Mouse (Mus musculus) liver, embryonic 16.5 days (tissue): ENCODE measurements around the gene Gm8281. TPM values are rescaled to one million over a fixed set of nuclear protein-coding genes. Genes with fewer than 3 reads are reported as not detected.
"Not testable (repeated sequence)": the region's sequence is repeated elsewhere in the genome, so short reads cannot be mapped to it uniquely, and the experiment has no call there.

Experiments used
- ATAC-seq: fragments of 200-750 bp; cut with Nextera tagmentation; 2 replicates; pipeline ENCODE4 v1.8.0; 2017; ENCODE audit warnings: low read depth, mild to moderate bottlenecking, moderate number of reproducible peaks, moderate library complexity
- H3K27ac ChIP-seq: fragments of 300-500 bp; sonication (generic); 2 replicates; pipeline ENCODE4 v1.5.1; 2014; ENCODE audit warnings: mild to moderate bottlenecking, low read length
- H3K27me3 ChIP-seq: fragments of 300-500 bp; sonication (generic); 2 replicates; pipeline ENCODE4 v1.6.1; 2014; ENCODE audit warnings: low read depth, low read length, mixed read lengths; ENCODE audit not compliant: control insufficient read depth, insufficient read depth
- H3K36me3 ChIP-seq: fragments of 300-500 bp; sonication (generic); 2 replicates; pipeline ENCODE4 v1.6.1; 2014; ENCODE audit warnings: mild to moderate bottlenecking; ENCODE audit not compliant: control insufficient read depth, insufficient read depth
- H3K4me1 ChIP-seq: fragments of 300-500 bp; sonication (generic); 2 replicates; pipeline ENCODE4 v1.6.1; 2014; ENCODE audit warnings: low read depth, low read length, mixed read lengths; ENCODE audit not compliant: control insufficient read depth
- H3K4me2 ChIP-seq: fragments of 300-500 bp; sonication (generic); 2 replicates; pipeline ENCODE4 v1.6.1; 2014; ENCODE audit warnings: low read depth, low read length, mixed read lengths
- H3K4me3 ChIP-seq: fragments of 300-500 bp; sonication (generic); 2 replicates; pipeline ENCODE4 v1.5.1; 2014; ENCODE audit warnings: low read depth, mild to moderate bottlenecking, low read length
- H3K9ac ChIP-seq: fragments of 300-500 bp; sonication (generic); 2 replicates; pipeline ENCODE4 v1.6.1; 2014; ENCODE audit warnings: low read depth, low read length
- H3K9me3 ChIP-seq: fragments of 300-500 bp; sonication (generic); replicated peaks from 2 replicates; pipeline ENCODE4 v1.6.1; 2016; ENCODE audit warnings: low read length; ENCODE audit not compliant: control insufficient read depth
- WGBS: fragments of 180-500 bp; shearing (Covaris S2); extraction: QIAGEN DNeasy Blood & Tissue Kit; methylation state at CpG from one replicate; pipeline ENCODE4 v1.1.7; 2014; ENCODE audit not compliant: insufficient replicate concordance; 5-methylcytosine and 5-hydroxymethylcytosine counted together
- polyA plus RNA-seq: library from polyadenylated mRNA; unstranded; fragments of >200 nt; fragmentation: Nextera tagmentation; extraction: Ambion mirVana; gene quantifications from 2 replicates; pipeline ENCODE4 v1.2.1, GENCODE M21; 2015

Gene Gm8281
- polyA plus RNA-seq, result not detected in 2 replicates

- H3K4me3 ChIP-seq, H3K9me3 ChIP-seq, H3K9ac ChIP-seq, H3K4me2 ChIP-seq, H3K4me1 ChIP-seq, H3K27ac ChIP-seq, H3K36me3 ChIP-seq, H3K27me3 ChIP-seq, ATAC-seq: not testable (repeated sequence)
- WGBS, result 4% methylated on average over 28 of the region's 63 CpGs
Observed at GRCm38 (mm10) chr14:5070611-5071490, at the start of gene Gm8281. Gm8281 (plus strand) TSS chr14:5071040.

DNA sequence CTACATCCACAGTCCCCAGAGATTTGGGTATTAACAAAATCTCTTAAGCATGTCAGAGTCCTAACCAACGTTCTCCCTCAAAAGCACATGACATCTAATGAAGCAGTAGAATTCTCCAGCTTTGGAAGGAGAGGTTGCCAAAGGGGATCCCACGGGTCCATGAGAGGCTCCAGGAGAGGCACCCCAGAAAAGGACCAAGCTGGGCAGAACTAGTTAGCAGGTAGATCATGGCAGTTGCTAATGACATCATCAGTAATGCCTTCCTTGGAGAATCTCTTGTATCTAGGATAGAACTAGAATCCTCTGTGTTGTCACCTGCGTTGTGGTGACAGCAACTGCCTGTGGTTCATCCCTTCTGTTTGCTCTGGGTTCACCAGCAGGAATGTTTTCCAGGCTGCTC is 20.5 kb upstream of the Gm8281 start, which contains the start of gene 4930555G01Rik:
TSS of gene 4930555G01Rik (plus strand) at position 301 of the 400 bp plus-strand sequence.
- H3K27me3 ChIP-seq, H3K9me3 ChIP-seq, H3K9ac ChIP-seq, H3K27ac ChIP-seq, ATAC-seq, H3K4me2 ChIP-seq, H3K4me3 ChIP-seq, H3K4me1 ChIP-seq, H3K36me3 ChIP-seq: not testable (repeated sequence)
- no CpG with 5 or more reads among the region's 3 CpGs for WGBS

GRCm38 (mm10) chr14:5131219-5131618 is 60.4 kb downstream of the Gm8281 start, which contains the start of gene Gm8279:
Gm8279 (plus strand) TSS chr14:5131519.
- H3K27me3 ChIP-seq, H3K27ac ChIP-seq, H3K9me3 ChIP-seq, H3K36me3 ChIP-seq, H3K4me3 ChIP-seq, H3K4me1 ChIP-seq, H3K9ac ChIP-seq, ATAC-seq, H3K4me2 ChIP-seq: not testable (repeated sequence)
- 50% methylated on average over 1 of the region's 2 CpGs for WGBS

Other genes starting within 250 kb of the Gm8281 start
- not detected in 2 replicates for gene Gm3269, start 232.9 kb upstream of the Gm8281 start, polyA plus RNA-seq
- gene Gm3264, start 215.5 kb upstream of the Gm8281 start, polyA plus RNA-seq, result not detected in 2 replicates
- gene Gm3278, start 178.6 kb upstream of the Gm8281 start, polyA plus RNA-seq, result not detected in 2 replicates
- gene Gm8297, start 87.1 kb upstream of the Gm8281 start, polyA plus RNA-seq, result not detected in 2 replicates
- gene Gm3298, start 55.1 kb upstream of the Gm8281 start, polyA plus RNA-seq, result not detected in 2 replicates
- not detected in 2 replicates for gene 4930555G01Rik, start 20.4 kb upstream of the Gm8281 start, polyA plus RNA-seq
- not detected in 2 replicates for gene Gm8279, start 60.5 kb downstream of the Gm8281 start, polyA plus RNA-seq
- gene Gm3317, start 93.5 kb downstream of the Gm8281 start, polyA plus RNA-seq, result not detected in 2 replicates
- gene Gm8271, start 114.8 kb downstream of the Gm8281 start, polyA plus RNA-seq, result not detected in 2 replicates
- not detected in 2 replicates for gene Gm3526, start 189.5 kb downstream of the Gm8281 start, polyA plus RNA-seq